ENCODE assay signal across 26 mouse cellular contexts in the genomic region with DNA sequence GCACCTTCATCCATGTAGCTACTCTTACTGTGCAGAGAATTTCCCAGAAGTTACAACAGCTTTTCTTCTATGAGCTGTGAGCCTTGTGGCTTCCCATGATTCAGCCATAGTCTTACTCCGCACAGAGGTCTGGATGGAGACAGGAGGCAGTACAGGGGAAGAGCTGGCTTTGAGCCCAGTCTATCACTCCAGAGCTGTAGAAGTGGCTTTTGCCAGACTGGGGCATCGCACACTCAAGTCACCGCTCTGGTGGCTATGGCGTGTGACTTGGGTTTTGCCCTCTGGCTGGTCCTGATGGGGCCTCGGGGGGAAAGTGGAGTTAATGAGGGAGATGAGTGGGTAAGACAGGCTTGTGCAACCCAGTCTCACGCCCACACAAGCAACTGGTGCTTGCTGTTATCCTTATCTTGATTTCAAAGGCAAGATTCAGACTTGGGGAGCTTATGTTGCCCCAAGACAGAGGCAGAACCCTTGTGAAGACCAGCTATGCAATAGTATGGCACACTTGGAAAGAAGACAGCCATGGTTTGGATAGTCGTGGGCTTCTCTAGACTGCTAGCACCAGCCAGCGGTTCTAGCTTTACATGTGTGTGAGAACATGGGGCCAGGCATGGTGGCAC.
A peak's percentile ranks its signal among the peaks of the same experiment; 100 is the strongest.
DNase-seq lines count a peak whose midpoint lies in the region; ATAC-seq and TF ChIP-seq lines count a peak whose summit lies in the region.
"Had no signal": no experiment of that assay in that cellular context is flagged by ENCODE, and none has a peak within 500 bp of the region (broad histone marks: within the 10 kb centered on the region; RNA-seq: fewer than 3 reads in every experiment).

No protein-coding gene starts in this region.

- H3K79me2 ChIP-seq in MEL (ENCODE audit: control insufficient read depth, insufficient read depth, low read length, poor library complexity), result no peaks in the 10 kb centered on the region

- no peak overlapping the region for H3K4me3 ChIP-seq in heart, embryonic 14.5 days (ENCODE audit: control insufficient read depth in 1 of 2, insufficient read depth in 1 of 2, low read depth in 1 of 2, low read length in 2 of 2)
- no peak overlapping the region for H3K4me3 ChIP-seq in lung, embryonic 14.5 days (ENCODE audit: low read depth, low read length)
- H3K4me3 ChIP-seq in MEL (ENCODE audit: control insufficient read depth in 1 of 2, insufficient read depth in 1 of 2, low read depth in 2 of 2, low read length in 2 of 2), result no peak overlapping the region
- H3K4me3 ChIP-seq: embryonic facial prominence, embryonic 15.5 days; forebrain, embryonic 15.5 days; kidney, embryonic 15.5 days; liver, embryonic 15.5 days; megakaryocyte, embryonic 14.5 days; midbrain, embryonic 15.5 days had no signal

- no peak overlapping the region for H3K4me2 ChIP-seq in heart, embryonic 14.5 days (ENCODE audit: low read length)
- H3K4me2 ChIP-seq in lung, embryonic 14.5 days, result no peak overlapping the region
- H3K4me2 ChIP-seq: embryonic facial prominence, embryonic 15.5 days; forebrain, embryonic 15.5 days; kidney, embryonic 15.5 days; liver, embryonic 15.5 days; midbrain, embryonic 15.5 days had no signal

- 0 out of 2 replicates have a peak, but pooled peaks have one; percentile 59 for ATAC-seq in heart, embryonic 14.5 days (ENCODE audit: insufficient number of reproducible peaks, insufficient read depth, low FRiP score, low read depth)
- ATAC-seq in lung, embryonic 14.5 days (ENCODE audit: insufficient read depth), result peak; percentile 49; the same call in 1 of the 2 replicates
- peak; percentile 47 for ATAC-seq in megakaryocyte, adult 5-6 weeks (ENCODE audit: poor library complexity, severe bottlenecking)
- no peak for ATAC-seq in activated CD4-positive, CD25-positive, alpha-beta regulatory T cell, adult 4 months
- ATAC-seq: forebrain, embryonic 15.5 days; hindbrain, postnatal 0 days; intestine, embryonic 16.5 days; midbrain, embryonic 15.5 days had no signal

- 48% methylated on average over 8 of the region's 8 CpGs for WGBS in heart, embryonic 14.5 days
- WGBS in lung, embryonic 14.5 days, result 66% methylated on average over 8 of the region's 8 CpGs

- no peak for TF ChIP-seq POLR2A in MEL (IDR thresholded peaks at IDR 0.05; ENCODE audit: control insufficient read depth in 1 of 2, insufficient read depth in 1 of 2, low read depth in 1 of 2, low read length in 2 of 2, poor library complexity in 1 of 2)

- no peak for DNase-seq in heart, postnatal 25 days (ENCODE audit: low spot score)
- DNase-seq in lung, embryonic 14.5 days, result peak; percentile 56
- no peak for DNase-seq in lung, postnatal 14 days
- peak; percentile 42 for DNase-seq in MEL (ENCODE audit: low read depth, low spot score)
- DNase-seq in kidney, postnatal 14 days, result no peak
- DNase-seq: adrenal gland, postnatal 25 days; cerebellum, adult 9-10 months; gastrocnemius, postnatal 10 days; heart, adult 18-20 months; kidney, postnatal 4 days; layer of hippocampus, adult 9-11 months; left cerebral cortex, postnatal 4 days; liver; lung, postnatal 10 days; thymus, adult 2 months had no signal

- TF ChIP-seq CTCF in lung, embryonic 14.5 days (IDR thresholded peaks at IDR 0.05; ENCODE audit: low read depth), result no peak
- no peak for TF ChIP-seq CTCF in MEL (IDR thresholded peaks at IDR 0.05 in 2 of 3, conservative IDR thresholded peaks at IDR 0.05 in 1 of 3; ENCODE audit: control insufficient read depth in 1 of 3, insufficient read depth in 1 of 3, low read depth in 2 of 3, low read length in 3 of 3, poor library complexity in 1 of 3, severe bottlenecking in 1 of 3)

- intact Hi-C loops in heart, postnatal 25 days (cut with DNase I), result loop anchor here (10.0 kb wide), 1 partner anchor 115 kb away; no protein-coding TSS in a partner anchor

- no peak overlapping the region for H3K9ac ChIP-seq in heart, embryonic 14.5 days (ENCODE audit: low read length)
- no peak overlapping the region for H3K9ac ChIP-seq in lung, embryonic 14.5 days
- no peak overlapping the region for H3K9ac ChIP-seq in MEL (ENCODE audit: control insufficient read depth, low read depth, low read length, poor library complexity, severe bottlenecking)
- H3K9ac ChIP-seq: embryonic facial prominence, embryonic 15.5 days; forebrain, embryonic 15.5 days; kidney, embryonic 15.5 days; liver, embryonic 15.5 days; midbrain, embryonic 15.5 days had no signal

- H3K9me3 ChIP-seq in heart, embryonic 14.5 days (ENCODE audit: control insufficient read depth, low read length), result no peaks in the 10 kb centered on the region
- H3K9me3 ChIP-seq in lung, embryonic 14.5 days (ENCODE audit: low read depth, low read length), result no peaks in the 10 kb centered on the region
- H3K9me3 ChIP-seq in MEL (replicated peaks; ENCODE audit: insufficient read depth, low read length), result no peaks in the 10 kb centered on the region
- H3K9me3 ChIP-seq: embryonic facial prominence, embryonic 15.5 days; forebrain, embryonic 15.5 days; kidney, embryonic 15.5 days; liver, embryonic 15.5 days; megakaryocyte, embryonic 14.5 days; midbrain, embryonic 15.5 days had no signal

- TF ChIP-seq RAD21 in MEL (IDR thresholded peaks at IDR 0.05; ENCODE audit: low read depth, low read length), result no peak

- peaks cover 0 to 2% of the 10 kb centered on the region in 2 experiments; a peak in 1 of 4 replicates for H3K4me1 ChIP-seq in heart, embryonic 14.5 days (ENCODE audit: control insufficient read depth in 2 of 2, insufficient read depth in 2 of 2, low read length in 2 of 2)
- H3K4me1 ChIP-seq in lung, embryonic 14.5 days (ENCODE audit: insufficient read depth), result no peaks in the 10 kb centered on the region; the same call in 1 of the 2 replicates
- H3K4me1 ChIP-seq in MEL (ENCODE audit: control insufficient read depth in 1 of 2, insufficient read depth in 2 of 2, low read length in 2 of 2), result peaks cover 2 to 13% of the 10 kb centered on the region in 2 experiments; a peak in 2 of 4 replicates
- H3K4me1 ChIP-seq: embryonic facial prominence, embryonic 15.5 days; forebrain, embryonic 15.5 days; midbrain, embryonic 15.5 days had no signal

- no peak overlapping the region for H3K27ac ChIP-seq in heart, embryonic 14.5 days (replicated peaks in 1 of 2; ENCODE audit: control insufficient read depth in 1 of 2, insufficient read depth in 1 of 2, low read depth in 2 of 2, low read length in 2 of 2)
- H3K27ac ChIP-seq in lung, embryonic 14.5 days (ENCODE audit: low read depth), result no peak overlapping the region
- H3K27ac ChIP-seq in MEL (ENCODE audit: control insufficient read depth, low read depth, low read length), result no peak overlapping the region
- H3K27ac ChIP-seq: embryonic facial prominence, embryonic 15.5 days; forebrain, embryonic 15.5 days; hindbrain, postnatal 0 days; kidney, embryonic 15.5 days; liver, embryonic 15.5 days; midbrain, embryonic 15.5 days had no signal

- no peaks in the 10 kb centered on the region for H3K36me3 ChIP-seq in heart, embryonic 14.5 days (ENCODE audit: control insufficient read depth, insufficient read depth, low read length)
- H3K36me3 ChIP-seq in lung, embryonic 14.5 days (ENCODE audit: insufficient read depth), result no peaks in the 10 kb centered on the region
- peaks cover 0 to 6% of the 10 kb centered on the region in 2 experiments; a peak in 2 of 4 replicates for H3K36me3 ChIP-seq in MEL (ENCODE audit: control insufficient read depth in 1 of 2, insufficient read depth in 2 of 2, low read length in 2 of 2)
- H3K36me3 ChIP-seq: embryonic facial prominence, embryonic 15.5 days; forebrain, embryonic 15.5 days; kidney, embryonic 15.5 days; liver, embryonic 15.5 days; midbrain, embryonic 15.5 days had no signal

- TF ChIP-seq EP300 in MEL (IDR thresholded peaks at IDR 0.05; ENCODE audit: low read depth in 1 of 2, low read length in 2 of 2), result peak in 1 of 2 experiments; percentile 26; a peak in 1 of 4 replicates

- no peaks in the 10 kb centered on the region for H3K27me3 ChIP-seq in heart, embryonic 14.5 days (ENCODE audit: control insufficient read depth, insufficient read depth, low read length)
- no peaks in the 10 kb centered on the region for H3K27me3 ChIP-seq in lung, embryonic 14.5 days (ENCODE audit: insufficient read depth, low read length)
- no peaks in the 10 kb centered on the region; a peak in 1 of 4 replicates for H3K27me3 ChIP-seq in MEL (ENCODE audit: control insufficient read depth in 1 of 2, insufficient read depth in 2 of 2, low read length in 2 of 2)
- H3K27me3 ChIP-seq: embryonic facial prominence, embryonic 15.5 days; forebrain, embryonic 15.5 days; kidney, embryonic 15.5 days; liver, embryonic 15.5 days; megakaryocyte, embryonic 14.5 days; midbrain, embryonic 15.5 days had no signal

TF ChIP-seq in MEL, 35 proteins besides CTCF, POLR2A, EP300 and RAD21:
- TF ChIP-seq ZNF384 (IDR thresholded peaks at IDR 0.05; ENCODE audit: low read depth, low read length) (no peak), MAZ (IDR thresholded peaks at IDR 0.05; ENCODE audit: low read depth, low read length) (no peak), ETS1 (IDR thresholded peaks at IDR 0.05; ENCODE audit: low read depth, low read length) (peak; percentile 5; the same call in 1 of the 2 replicates), GATA1 (IDR thresholded peaks at IDR 0.05; ENCODE audit: low read depth, low read length) (peak; percentile 53)
TF ChIP-seq in MEL: peak in this region for 2.

Comparison
In these comparisons a context has a peak if more than half of its experiments do, and no peak if none do; other contexts are left out.
1. DNase-seq: peak in lung, embryonic 14.5 days (single experiment) and MEL (single experiment); none in heart, postnatal 25 days (single experiment), lung, postnatal 14 days (single experiment) and kidney, postnatal 14 days (single experiment).